Mouse (Mus musculus) right cerebral cortex, postnatal 25 days (tissue): ENCODE measurements around the gene Ccm2l.

ENCODE experiments used
- DNase-seq: peaks from one replicate; pipeline ENCODE4 v3.0.0; 2022

Gene Ccm2l

DNA sequence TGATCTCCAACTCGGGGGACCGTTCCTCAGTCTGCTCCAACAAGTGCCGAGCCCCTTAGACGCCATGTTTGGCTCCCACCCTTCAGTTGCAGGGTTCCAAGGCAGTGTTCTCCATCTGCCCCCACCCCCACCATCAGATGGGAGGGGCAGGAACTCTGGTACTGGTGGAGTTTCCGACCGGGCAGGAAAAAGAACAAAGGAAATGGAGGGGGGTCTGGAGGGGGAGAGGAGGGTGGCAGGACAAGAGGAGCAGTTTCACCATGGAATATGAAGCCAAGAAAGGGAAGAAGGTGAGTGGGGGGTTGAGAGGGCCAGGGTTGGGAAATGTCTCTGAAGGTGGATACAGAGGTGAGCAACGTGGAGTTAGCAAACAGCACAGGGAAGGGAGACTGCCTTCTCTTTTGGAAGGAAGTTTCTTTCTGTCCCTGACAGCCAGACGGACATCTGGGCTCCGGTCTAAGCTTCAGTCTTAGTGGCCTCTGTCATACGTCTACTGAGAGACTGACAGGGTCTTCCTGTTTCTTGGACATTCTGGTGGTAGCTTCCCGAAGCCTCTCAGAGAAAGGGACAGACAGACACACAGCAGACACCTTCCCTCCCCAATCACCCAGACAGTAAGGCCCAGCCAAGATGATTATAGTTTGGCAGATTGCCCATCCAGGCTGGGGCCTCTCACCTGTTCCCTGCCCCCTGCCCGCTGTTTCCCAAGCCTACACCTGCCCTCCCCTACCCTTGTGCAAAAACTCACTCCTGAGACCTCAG, at the start of gene Ccm2l:
TSS of gene Ccm2l (plus strand) at position 209 of the 762 bp plus-strand sequence.
- DNase-seq = no peak

DNA sequence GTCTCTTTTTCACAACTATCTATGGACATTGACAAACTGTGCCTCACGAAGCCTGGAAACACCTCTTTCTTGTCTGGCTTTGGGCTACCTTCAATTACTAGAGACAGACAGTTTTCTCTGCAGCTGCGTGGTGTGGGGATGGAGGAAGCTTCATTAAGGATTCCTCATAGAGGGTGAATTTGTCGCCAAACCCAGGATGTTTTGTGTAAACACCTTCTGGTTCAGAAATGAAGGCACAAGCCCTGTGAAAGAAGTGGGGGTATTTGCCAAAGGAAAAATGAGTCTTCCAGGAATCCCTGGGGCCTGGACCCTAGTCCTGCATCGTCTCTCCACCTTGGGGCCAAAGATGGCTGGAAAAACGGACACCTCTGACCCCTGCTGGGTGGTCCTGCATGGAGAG, 49.0 kb upstream of the Ccm2l start:
- DNase-seq = no peak

DNA sequence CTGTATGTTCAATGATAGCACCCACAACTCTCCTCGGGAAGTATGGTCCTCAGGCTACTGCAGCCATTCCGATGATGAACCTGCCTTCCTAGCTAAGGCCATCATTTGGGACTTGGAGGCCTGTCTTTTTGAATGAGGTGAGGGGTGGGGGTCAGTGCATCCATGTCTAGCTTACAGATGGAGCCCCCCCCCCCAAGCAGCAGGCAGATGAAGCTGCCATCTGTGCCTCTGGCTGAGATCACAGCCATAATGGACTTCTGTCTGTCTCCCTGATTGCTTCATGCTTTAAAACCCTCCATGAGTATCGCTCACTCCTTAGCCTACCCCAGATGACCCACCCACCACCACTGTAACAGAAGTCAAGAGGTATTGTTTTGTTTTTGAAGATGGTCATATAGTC, 46.4 kb upstream of the Ccm2l start:
- no peak for DNase-seq

DNA sequence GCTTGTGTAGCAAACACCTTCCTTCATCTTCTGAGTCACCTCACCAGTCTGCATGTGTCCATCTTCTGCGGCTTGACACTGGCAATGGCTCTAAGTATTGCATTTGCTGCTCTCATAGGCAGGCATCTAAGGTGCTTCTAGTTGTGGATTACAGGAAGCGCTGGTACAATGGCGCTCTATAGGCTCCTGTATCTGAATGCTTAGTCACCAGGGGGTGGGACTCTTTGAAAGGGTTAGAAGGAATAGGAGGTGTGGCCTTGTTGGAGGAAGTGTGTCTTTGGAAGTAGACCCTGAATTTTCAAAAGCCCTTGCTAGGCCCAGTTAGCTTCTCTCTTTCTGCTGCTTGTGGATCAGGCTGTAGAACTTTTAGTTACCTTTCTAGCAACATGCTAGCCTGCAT, 44.6 kb upstream of the Ccm2l start:
- no peak for DNase-seq

DNA sequence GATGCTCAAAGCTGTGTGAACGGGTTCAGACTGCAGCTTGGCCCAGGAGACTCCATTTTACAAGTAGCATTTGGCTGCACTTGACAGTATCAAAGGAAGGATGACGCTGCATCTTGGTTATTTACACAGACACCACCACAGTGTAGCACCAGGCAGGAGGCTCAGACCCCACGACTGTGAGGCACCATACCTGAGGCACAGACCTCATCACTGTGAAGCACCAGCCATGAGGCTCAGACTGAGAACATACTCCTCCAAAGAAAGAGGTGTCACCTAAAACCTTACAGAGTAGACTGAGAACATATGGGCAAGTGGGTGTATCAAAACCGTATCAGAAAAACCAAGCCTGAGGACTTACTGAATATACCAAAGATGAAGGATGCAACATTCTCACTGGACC, 42.9 kb upstream of the Ccm2l start:
- no peak for DNase-seq

DNA sequence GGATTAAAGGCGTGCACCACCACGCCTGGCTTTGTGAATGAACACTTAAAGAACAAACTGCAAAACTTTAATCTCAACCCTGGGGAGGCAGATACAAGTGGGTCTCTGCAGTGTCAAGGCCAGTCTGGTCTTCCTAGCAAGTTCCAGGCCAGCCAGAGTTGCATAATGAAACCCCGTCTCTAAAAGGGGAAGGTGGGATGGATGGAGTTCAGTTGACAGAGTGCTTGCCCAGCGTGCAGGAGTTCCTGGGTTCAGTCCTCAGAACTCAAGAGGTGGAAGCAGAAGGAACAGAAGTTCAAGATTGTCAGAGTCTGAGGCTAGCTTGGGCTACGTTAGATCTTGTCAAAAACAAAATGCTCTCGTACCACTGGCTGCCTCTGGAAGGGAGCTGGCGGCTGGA, 39.7 kb upstream of the Ccm2l start:
- no peak for DNase-seq

DNA sequence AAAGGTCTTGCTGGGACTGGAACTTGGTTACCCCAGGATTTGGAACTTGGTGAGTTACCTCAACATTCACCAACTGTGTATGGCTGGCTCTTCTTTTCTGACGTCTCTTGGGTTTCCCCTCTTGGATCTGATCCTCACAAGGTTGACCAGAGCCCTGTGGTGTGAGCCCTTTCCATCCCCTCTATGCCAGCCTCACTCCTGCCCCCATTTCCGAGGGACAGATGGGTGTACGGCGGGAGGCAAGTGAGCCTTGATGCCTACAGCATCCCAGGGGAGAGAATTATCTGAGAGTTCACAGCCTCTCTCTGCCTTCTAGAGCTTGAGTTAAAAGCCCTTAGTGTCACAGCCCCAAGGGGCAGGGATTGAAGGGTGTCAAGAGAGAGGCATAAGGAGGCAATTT, 38.3 kb upstream of the Ccm2l start:
- no peak for DNase-seq

DNA sequence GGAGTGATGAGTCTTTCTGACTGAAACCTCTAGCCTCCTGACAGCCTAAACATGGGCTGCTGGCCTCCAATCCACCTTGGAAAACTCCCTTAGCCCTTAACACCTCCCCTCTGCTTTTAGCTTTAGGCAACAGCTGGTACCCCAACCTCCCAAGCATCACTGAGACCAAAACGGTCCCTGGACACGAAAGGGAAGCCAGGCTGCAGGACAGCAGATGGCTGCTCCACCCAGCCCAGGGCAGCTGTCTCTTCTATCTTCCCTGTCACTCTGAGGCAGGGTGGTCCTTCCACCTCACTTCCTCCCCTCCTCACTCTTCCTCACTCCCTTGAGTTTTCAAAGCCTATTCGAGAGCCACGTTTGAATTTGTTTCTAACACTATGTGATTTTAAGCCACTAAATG, 35.3 kb upstream of the Ccm2l start:
- no peak for DNase-seq

DNA sequence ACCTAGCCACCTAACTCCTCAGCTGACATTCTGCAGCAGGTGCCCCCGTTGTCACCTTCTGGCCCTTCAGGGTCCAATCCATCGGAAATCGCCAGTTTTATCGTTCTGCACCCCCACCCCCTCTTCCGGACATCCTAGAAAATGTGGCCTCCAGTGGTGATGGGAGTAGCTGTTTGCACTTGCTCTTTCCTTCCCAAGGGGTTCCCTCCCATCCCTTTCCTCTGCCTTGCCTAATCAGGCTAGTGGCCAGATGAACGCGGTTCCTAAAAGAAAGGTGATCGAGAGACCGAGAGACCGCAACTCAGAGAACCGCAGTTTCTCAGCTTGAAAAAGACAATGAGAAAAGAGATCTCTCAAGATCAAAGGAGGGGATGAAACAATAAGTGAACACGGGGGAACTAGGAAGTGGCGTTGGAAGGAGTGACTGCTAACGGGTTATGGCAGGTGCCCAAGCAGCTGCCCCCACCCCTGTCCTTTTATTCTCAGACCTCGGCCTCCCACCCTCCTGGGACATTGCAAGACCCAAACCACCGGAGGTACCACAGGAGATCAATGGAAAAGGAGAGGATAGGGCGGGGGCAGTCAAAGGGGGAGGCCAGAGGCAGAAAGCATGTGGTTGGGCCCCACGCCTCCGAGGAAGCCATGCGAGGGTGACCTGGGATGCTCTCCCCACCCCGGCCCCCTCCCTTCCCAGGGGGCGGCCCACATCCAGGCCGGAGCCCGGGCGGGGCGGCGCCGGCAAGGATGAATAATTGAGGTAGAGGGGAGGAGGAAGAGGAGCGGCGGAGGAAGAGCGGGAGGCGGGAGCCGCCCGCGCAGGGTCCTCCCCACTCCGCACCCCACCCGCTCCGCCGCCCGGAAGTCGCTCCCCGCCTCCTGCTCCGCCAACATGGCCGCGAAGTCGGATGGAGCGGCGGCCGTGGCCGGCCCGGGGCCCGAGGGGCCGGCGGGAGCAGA, 34.4 kb upstream of the Ccm2l start, which contains the start of gene Xkr7:
TSS of gene Xkr7 (plus strand) at position 727 of the 957 bp plus-strand sequence.
- DNase-seq = peak; percentile 41

DNA sequence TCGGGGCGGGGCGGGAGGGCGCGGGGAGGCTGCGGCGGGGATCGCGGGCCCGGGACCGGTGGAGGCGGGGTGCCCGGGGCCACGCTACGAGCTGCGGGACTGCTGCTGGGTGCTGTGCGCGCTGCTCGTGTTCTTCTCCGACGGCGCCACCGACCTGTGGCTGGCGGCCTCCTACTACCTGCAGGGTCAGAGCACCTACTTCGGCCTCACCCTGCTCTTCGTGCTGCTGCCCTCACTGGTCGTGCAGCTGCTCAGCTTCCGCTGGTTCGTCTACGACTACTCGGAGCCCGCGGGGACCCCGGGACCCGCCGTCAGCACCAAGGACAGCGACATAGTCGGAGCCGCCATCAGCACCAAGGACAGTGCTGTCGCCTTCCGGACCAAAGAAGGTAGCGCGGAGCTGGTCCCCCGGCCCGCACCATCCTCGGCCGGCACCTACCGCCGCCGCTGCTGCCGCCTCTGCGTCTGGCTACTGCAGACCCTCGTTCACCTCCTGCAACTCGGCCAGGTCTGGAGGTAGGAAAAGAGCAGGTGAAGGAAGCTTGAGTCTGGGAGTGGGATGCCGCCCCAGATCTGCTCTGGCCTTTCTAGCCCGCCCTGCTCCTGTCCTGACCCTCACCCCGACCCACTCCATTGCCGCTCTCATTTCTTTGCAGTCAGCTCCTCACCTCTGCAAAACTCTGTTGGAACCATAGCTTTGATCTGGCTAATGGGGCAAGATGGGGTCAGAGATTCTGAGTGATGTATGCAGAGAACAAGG, 33.5 kb upstream of the Ccm2l start:
- peak; percentile 47 for DNase-seq

DNA sequence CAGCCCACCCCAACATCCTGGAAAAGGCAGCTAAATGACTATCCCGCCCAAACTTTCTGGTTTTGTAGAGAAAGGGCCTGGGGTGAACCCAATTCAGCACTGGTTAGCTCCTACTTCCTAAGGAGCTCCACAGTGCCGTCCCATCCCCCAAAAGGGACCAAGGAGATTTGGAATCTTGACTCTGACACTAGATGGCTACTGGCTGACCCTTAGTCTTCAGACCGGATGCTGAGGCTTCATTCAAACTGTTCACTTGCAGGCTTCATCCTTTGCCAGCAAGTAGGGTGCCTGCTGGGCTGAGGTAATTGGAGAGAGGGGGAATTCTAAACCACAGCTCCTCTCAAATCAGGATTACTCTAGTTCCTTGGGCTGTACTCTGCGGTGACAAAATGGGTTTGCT, 32.8 kb upstream of the Ccm2l start:
- DNase-seq = no peak

DNA sequence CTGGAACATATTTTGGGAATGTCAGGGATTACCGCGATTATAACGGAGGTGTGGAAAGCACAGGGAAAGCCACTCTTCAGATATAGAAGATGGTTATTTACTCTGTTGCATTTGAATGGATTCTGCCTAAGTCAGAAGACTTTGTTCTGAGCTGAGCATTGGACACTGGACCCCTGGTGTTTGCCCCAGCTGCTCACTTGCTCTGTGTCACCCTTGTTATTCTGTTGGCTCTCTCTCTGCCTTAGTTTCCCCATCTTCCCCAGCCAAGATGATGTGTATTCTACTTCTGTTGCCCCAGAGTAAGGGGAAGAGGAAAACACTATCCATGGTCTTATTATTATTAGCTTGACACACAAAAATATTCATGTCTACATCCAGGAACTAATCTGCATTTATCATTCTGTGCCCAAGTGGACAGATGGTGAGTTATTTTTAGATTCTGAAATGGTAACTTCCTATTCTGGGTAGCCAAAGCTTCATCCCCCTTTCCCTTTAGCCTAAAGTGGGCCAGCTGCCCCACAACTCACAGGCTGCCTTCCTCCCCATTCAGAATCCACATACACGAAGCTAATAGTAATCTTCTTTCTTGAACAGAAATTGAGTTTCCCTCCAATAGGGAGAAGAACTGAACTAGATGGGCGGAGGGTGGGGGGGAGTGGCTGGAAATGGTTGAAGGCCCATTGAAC, 32.1 kb upstream of the Ccm2l start:
- DNase-seq = no peak

DNA sequence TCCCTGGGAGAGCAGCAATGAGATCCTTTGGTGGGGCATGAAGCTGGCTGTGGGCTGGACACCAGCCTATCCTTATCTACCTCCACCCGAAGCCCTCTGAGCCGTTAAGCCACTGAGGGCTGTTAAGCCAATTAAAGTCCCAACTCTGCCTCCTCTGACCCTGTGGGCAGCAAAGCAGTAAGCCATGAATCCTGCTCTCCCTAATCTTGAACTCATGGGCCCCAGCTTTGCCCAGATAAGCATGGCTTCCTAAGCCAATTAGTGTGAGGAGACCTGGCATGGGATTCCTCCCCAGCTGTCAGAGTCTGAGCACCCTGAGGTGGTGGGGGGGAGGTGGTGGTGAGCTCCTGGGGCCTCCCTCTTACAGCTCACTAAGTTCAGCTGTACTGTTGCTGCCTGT, 29.1 kb upstream of the Ccm2l start:
- no peak for DNase-seq

DNA sequence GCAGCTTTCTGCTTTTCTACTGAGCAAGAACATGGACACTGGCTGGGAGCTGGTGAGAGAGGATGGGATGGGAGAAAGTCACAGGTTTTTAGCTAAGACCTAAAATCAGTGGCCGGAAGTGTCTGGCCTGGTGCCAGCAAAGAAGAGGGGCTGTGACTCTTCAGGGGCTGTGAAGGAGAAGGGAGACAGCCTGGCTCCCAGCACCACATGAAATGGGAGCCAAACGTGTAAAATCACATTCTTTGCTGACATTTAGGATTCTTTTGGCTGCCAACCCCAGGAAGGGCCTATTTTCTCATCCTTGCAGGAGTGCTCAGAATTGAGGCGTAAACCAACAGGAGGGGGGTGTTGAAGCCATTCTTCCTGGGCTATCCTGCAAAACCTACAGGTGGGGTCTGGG, 21.9 kb upstream of the Ccm2l start:
- DNase-seq = no peak

DNA sequence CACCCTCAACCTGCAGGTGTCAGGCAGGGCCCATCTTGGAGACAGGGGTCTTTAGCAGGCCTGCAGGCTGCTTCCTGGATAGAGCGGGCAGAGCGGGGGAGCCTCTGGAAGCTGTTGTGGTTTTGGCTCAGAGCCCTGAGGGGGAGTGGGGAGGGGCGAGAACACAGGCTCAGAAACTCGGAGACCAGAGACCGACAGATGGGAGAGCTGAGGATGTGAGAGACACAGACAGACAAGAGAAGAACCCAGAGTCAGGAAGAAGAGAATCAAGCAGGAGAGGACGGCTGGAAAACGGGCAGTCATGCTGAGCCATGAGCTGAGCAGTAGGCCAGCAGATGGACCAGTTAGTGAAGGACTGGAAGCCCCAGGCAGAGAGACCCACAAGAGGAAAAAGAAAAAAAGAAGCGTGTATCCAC, 19.9 kb upstream of the Ccm2l start:
- DNase-seq = peak; percentile 54

DNA sequence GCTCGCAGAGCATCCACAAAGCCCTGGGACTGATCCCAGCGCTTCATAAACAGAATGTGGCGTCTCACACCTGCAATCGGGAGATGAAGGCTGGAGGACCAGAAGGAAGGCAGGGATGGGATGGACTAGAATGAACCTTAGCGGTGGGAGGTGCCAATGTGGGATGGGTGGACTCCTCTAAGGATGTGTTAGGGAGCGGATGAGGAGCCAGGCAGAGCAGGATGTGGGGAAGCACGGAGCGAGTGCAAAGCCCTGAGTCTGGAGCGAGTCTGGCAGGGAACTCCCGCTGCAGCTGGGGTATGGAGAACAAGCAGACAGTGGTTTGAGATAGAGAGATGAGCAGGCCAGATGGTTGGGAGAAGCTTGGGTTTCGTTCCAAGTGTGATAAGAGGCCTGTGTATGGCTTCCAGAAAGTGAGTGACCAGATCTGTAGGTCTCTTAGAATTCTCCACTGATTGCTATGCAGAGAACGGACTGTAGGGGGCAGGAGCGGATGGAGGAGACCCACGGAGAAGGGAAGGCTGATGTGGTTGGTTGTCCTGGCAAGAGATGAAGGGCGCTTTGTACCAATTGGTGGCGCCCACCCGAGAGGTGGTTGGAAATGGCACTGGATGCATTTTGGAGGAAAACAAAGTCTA, 17.8 kb upstream of the Ccm2l start:
- DNase-seq = peak; percentile 48

DNA sequence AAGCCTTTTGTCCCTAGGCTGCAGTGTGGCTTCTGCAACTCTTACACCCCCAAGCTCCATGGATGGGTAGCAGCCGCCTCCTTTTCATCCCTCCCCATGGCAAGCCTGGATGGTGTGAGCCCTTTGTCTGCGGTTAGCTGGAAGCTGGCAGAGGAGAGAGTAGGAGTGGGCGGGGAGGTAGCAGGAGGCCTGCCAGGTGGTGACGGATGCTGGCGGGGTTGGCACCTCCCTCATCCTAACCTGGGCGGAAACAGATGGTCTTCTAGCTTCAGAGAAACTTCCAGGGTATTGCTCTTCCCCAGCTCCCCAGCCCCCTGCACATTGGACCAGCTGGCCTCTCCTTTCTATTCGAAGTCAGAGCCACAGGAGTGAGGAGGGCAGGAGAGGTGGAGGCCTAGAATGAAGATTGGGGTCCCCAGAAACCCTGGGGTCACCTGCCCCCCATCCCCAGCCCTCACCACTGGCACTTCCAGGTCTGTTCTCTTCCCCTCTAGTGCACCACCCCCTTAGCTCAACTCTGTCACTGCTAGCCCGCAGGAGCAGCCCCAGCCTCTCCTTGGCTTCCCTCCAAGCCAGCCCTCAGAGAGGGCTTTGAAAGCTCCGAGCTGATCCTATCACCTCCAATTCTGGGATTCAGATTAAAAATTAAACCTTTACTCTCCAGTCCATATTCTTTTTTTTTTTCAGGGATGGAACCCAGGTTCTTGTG, 16.3 kb upstream of the Ccm2l start:
- DNase-seq = peak; percentile 51

DNA sequence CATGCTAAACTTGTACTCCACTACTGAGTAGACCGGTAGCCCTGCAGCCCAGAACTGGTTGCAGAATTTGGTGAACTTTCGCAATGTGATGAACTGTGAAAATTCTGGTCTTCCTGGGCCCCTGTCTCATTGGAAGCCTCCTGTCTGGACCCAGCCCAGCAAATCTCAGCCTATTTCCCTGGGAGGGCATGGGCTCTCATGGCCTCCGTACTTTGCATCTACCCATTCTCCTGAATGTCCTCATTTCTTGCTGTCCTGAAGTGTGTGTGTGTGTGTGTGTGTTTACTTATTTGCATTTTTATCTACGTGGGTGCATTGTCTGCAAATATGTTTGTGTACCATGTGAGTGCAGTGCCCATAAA, 15.8 kb upstream of the Ccm2l start:
- no peak for DNase-seq

DNA sequence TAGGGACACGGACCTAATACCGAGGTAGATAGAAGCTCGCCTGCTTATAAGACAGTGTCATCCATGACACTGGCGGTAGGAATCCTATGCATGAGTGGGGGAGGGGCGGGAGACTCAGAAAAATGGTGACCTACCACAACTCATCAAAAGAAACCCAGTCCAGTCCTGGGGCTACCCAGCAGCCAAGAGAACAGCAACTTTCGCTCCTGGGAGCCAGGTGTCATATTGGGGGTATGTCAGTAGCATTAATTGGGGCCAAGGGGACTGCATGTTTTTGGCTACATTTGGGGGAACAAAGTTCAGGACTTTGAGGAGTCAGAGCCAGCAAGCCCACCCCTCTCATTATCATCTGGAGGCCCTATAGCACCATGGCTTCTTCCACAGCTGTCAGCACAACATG, 14.7 kb upstream of the Ccm2l start:
- DNase-seq = no peak

DNA sequence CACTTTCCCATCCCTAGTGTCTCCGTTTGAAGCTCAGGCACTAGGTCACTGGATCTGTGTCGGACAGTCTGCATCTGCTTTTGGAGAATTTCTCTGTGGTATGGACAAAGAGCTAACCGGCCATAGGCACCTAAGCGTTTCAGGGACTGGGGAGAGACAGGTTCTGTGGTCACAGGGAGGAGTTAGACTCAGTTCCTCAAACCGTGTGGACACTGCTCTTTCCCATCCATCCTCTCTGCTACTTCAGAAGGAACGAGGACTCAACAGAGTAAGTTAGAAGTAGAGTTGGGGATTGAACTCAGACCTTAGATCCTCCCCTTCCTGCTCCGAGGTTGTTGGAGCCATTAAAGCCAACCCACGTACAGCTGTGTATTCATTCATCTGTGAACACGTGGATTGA, 14.2 kb upstream of the Ccm2l start:
- no peak for DNase-seq

DNA sequence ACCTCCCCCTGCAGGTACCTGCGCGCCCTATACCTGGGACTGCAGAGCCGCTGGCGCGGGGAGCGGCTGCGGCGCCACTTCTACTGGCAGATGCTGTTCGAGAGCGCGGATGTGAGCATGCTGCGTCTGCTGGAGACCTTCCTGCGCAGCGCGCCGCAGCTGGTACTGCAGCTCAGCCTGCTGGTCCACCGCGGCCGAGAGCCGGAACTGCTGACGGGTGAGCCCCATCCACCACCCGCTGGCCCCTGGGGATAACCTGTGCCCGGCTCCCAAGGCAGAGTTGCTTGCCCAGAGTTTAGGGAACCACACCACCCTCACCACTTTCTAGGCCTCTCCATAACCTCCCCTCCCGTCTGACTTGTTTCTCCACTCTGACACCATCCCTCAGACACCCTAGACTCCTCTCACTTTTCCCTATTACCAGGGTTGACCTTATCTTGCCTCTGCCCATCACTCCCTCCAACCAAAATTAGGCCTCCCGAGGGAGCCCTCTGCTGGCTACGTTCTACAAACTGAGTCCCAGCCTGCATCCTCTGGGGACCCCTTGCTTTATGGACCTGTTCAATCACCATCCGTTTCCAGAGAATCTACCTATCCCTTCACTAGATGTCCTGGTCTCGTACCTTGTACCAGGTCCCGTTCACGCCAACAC, 12.9 kb upstream of the Ccm2l start:
- DNase-seq = no peak
